Mouse (Mus musculus): ENCODE measurements around the gene Pbx1. TPM values are rescaled to one million over a fixed set of nuclear protein-coding genes. Genes with fewer than 3 reads are reported as not detected.

Gene Pbx1
- total and polyA plus RNA-seq, 3 experiments, result 0.10 TPM; not detected in 2

DNA sequence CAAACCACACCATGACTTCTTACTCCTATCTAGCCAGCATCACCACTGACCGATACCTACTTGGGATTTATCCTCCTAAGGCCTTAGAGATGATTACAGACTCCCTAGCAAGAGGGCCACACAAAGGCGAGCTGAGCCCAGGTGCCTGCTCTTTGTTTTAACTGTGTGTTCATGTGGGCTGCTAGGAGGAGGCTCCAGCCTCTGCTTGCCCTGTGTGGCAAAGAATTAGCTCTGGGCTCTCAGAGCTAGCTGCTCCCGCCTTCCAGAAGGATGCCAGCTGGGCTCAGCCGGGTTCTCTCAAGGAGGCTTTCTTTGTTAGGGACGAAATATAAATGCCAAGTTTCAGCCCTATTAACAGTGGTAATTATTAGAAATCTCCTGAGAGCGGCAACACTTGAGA, 14.4 kb downstream of the Pbx1 start:
- H3K27me3 ChIP-seq (ENCODE audit: control insufficient read depth in 1 of 2, insufficient read depth in 2 of 2, low read length in 2 of 2), result no peaks in the 10 kb centered on the region
- no peak for DNase-seq (ENCODE audit: low read depth, low spot score)
- no peaks in the 10 kb centered on the region for H3K36me3 ChIP-seq (ENCODE audit: control insufficient read depth in 1 of 2, insufficient read depth in 2 of 2, low read length in 2 of 2)
- H3K27ac ChIP-seq (ENCODE audit: control insufficient read depth, low read depth, low read length), result no peak overlapping the region
- H3K4me1 ChIP-seq (ENCODE audit: control insufficient read depth in 1 of 2, insufficient read depth in 2 of 2, low read length in 2 of 2), result no peaks in the 10 kb centered on the region
- H3K9me3 ChIP-seq (replicated peaks; ENCODE audit: insufficient read depth, low read length), result no peaks in the 10 kb centered on the region
- H3K4me3 ChIP-seq (ENCODE audit: control insufficient read depth in 1 of 2, insufficient read depth in 1 of 2, low read depth in 2 of 2, low read length in 2 of 2), result no peak overlapping the region
- TF ChIP-seq NRF1 (IDR thresholded peaks at IDR 0.05; ENCODE audit: insufficient read depth, low read depth, low read length, poor library complexity, severe bottlenecking) (no peak), SMC3 (IDR thresholded peaks at IDR 0.05; ENCODE audit: low read depth, low read length) (no peak), ZC3H11A (IDR thresholded peaks at IDR 0.05; ENCODE audit: low read depth, low read length) (no peak), GABPA (IDR thresholded peaks at IDR 0.05; ENCODE audit: low read depth, low read length) (no peak), ZMIZ1 (IDR thresholded peaks at IDR 0.05; ENCODE audit: low read depth, low read length) (no peak), TCF12 (IDR thresholded peaks at IDR 0.05; ENCODE audit: low read depth, low read length) (no peak), MEF2A (IDR thresholded peaks at IDR 0.05; ENCODE audit: extremely low read depth, insufficient replicate concordance, low read depth, low read length, poor library complexity, severe bottlenecking) (no peak), BHLHE40 (IDR thresholded peaks at IDR 0.05; ENCODE audit: borderline replicate concordance, low read depth, low read length) (no peak), MYB (IDR thresholded peaks at IDR 0.05; ENCODE audit: low read depth, low read length) (no peak), CHD1 (IDR thresholded peaks at IDR 0.05; ENCODE audit: low read depth, low read length) (no peak), JUND (IDR thresholded peaks at IDR 0.05; ENCODE audit: low read depth, low read length) (no peak), RAD21 (IDR thresholded peaks at IDR 0.05; ENCODE audit: low read depth, low read length) (no peak), SIN3A (IDR thresholded peaks at IDR 0.05; ENCODE audit: low read length) (no peak), KAT2A (conservative IDR thresholded peaks at IDR 0.05; ENCODE audit: low read depth, low read length) (no peak), UBTF (IDR thresholded peaks at IDR 0.05; ENCODE audit: borderline replicate concordance, insufficient read depth, low read depth, low read length) (no peak), TBP (IDR thresholded peaks at IDR 0.05; ENCODE audit: low read depth, low read length) (no peak), MYC (IDR thresholded peaks at IDR 0.05; ENCODE audit: low read depth, low read length) (no peak), ZKSCAN1 (IDR thresholded peaks at IDR 0.05; ENCODE audit: low read depth, low read length) (no peak)
- H3K9ac ChIP-seq (ENCODE audit: control insufficient read depth, low read depth, low read length, poor library complexity, severe bottlenecking), result no peak overlapping the region
- no peaks in the 10 kb centered on the region for H3K79me2 ChIP-seq (ENCODE audit: control insufficient read depth, insufficient read depth, low read length, poor library complexity)

GRCm38 (mm10) chr1:168416729-168417437, 15.2 kb downstream of the Pbx1 start:
- H3K9ac ChIP-seq (ENCODE audit: control insufficient read depth, low read depth, low read length, poor library complexity, severe bottlenecking), result no peak overlapping the region
- no peaks in the 10 kb centered on the region for H3K4me1 ChIP-seq (ENCODE audit: control insufficient read depth in 1 of 2, insufficient read depth in 2 of 2, low read length in 2 of 2)
- no peak overlapping the region for H3K4me3 ChIP-seq (ENCODE audit: control insufficient read depth in 1 of 2, insufficient read depth in 1 of 2, low read depth in 2 of 2, low read length in 2 of 2)
- no peak overlapping the region for H3K27ac ChIP-seq (ENCODE audit: control insufficient read depth, low read depth, low read length)
- DNase-seq (ENCODE audit: low read depth, low spot score), result no peak
- no peaks in the 10 kb centered on the region for H3K79me2 ChIP-seq (ENCODE audit: control insufficient read depth, insufficient read depth, low read length, poor library complexity)
- TF ChIP-seq RCOR1 (IDR thresholded peaks at IDR 0.05; ENCODE audit: low read depth, low read length), result no peak
- no peak for TF ChIP-seq MYC (IDR thresholded peaks at IDR 0.05; ENCODE audit: low read depth, low read length)
- TF ChIP-seq E2F4 (IDR thresholded peaks at IDR 0.05; ENCODE audit: borderline replicate concordance, low read depth, low read length), result no peak
- TF ChIP-seq MEF2A (IDR thresholded peaks at IDR 0.05; ENCODE audit: extremely low read depth, insufficient replicate concordance, low read depth, low read length, poor library complexity, severe bottlenecking), result no peak
- no peak for TF ChIP-seq GATA1 (IDR thresholded peaks at IDR 0.05; ENCODE audit: low read depth, low read length)
- TF ChIP-seq ZC3H11A (IDR thresholded peaks at IDR 0.05; ENCODE audit: low read depth, low read length), result no peak
- TF ChIP-seq NRF1 (IDR thresholded peaks at IDR 0.05; ENCODE audit: insufficient read depth, low read depth, low read length, poor library complexity, severe bottlenecking), result no peak
- TF ChIP-seq MAZ (IDR thresholded peaks at IDR 0.05; ENCODE audit: low read depth, low read length), result no peak
- no peak for TF ChIP-seq MXI1 (IDR thresholded peaks at IDR 0.05; ENCODE audit: low read depth, low read length)
- TF ChIP-seq ZNF384 (IDR thresholded peaks at IDR 0.05; ENCODE audit: low read depth, low read length), result no peak
- no peak for TF ChIP-seq RAD21 (IDR thresholded peaks at IDR 0.05; ENCODE audit: low read depth, low read length)
- TF ChIP-seq ELF1 (IDR thresholded peaks at IDR 0.05; ENCODE audit: low read depth, low read length), result no peak
- TF ChIP-seq ZMIZ1 (IDR thresholded peaks at IDR 0.05; ENCODE audit: low read depth, low read length), result no peak
- TF ChIP-seq CTCF (IDR thresholded peaks at IDR 0.05 in 2 of 3, conservative IDR thresholded peaks at IDR 0.05 in 1 of 3; ENCODE audit: control insufficient read depth in 1 of 3, insufficient read depth in 1 of 3, low read depth in 2 of 3, low read length in 3 of 3, poor library complexity in 1 of 3, severe bottlenecking in 1 of 3), result no peak
- no peak for TF ChIP-seq CHD1 (IDR thresholded peaks at IDR 0.05; ENCODE audit: low read depth, low read length)
- TF ChIP-seq USF2 (IDR thresholded peaks at IDR 0.05; ENCODE audit: borderline replicate concordance in 1 of 2, insufficient read depth in 1 of 2, low read depth in 1 of 2, low read length in 2 of 2), result no peak
- no peak for TF ChIP-seq ZKSCAN1 (IDR thresholded peaks at IDR 0.05; ENCODE audit: low read depth, low read length)
- H3K9me3 ChIP-seq (replicated peaks; ENCODE audit: insufficient read depth, low read length), result no peaks in the 10 kb centered on the region
- no peaks in the 10 kb centered on the region for H3K27me3 ChIP-seq (ENCODE audit: control insufficient read depth in 1 of 2, insufficient read depth in 2 of 2, low read length in 2 of 2)
- H3K36me3 ChIP-seq (ENCODE audit: control insufficient read depth in 1 of 2, insufficient read depth in 2 of 2, low read length in 2 of 2), result no peaks in the 10 kb centered on the region

All from MEL (cell line).